Mouse (Mus musculus) mouse embryonic stem cell (cell line): ENCODE results near the gene Cyp2c37.
"Not testable (repeated sequence)": the region's sequence is repeated elsewhere in the genome, so short reads cannot be mapped to it uniquely, and the experiment has no call there.

Experiments used
- in situ Hi-C, 2 experiments: fragments of 300-500 bp; cut with MboI; formaldehyde crosslinking; loops; 1 replicate in 1 of 2; 3 replicates in 1 of 2; pipeline ENCODE4 v1.14.3; 2019 to 2020; ENCODE audit warnings: low sequenced_read_pairs in 2 of 2, low pct_unique_long_range_greater_than_20kb in 1 of 2, mixed read lengths in 1 of 2; ENCODE audit not compliant: unreplicated experiment in 1 of 2

The Cyp2c37 gene

DNA sequence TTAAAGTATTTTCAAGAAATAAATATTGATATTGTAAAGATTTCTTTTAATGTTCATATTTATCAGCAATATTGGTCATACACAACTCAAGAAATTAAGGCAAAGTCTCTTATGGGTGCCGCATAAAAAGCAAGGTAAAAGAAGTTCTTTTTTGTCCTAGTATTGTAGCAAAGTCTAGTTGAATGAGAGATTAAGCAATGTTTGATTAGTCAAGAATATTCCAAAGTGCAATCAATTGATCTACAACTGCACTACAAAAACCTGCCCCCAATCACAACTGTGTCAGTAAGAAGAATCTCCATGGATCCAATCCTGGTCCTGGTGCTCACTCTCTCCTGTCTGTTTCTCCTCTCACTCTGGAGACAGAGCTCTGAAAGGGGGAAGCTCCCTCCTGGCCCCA, at the start of gene Cyp2c37:
Cyp2c37 (plus strand) TSS at position 285 of the 400 bp plus-strand sequence.
- in situ Hi-C loops: not testable (repeated sequence)

DNA sequence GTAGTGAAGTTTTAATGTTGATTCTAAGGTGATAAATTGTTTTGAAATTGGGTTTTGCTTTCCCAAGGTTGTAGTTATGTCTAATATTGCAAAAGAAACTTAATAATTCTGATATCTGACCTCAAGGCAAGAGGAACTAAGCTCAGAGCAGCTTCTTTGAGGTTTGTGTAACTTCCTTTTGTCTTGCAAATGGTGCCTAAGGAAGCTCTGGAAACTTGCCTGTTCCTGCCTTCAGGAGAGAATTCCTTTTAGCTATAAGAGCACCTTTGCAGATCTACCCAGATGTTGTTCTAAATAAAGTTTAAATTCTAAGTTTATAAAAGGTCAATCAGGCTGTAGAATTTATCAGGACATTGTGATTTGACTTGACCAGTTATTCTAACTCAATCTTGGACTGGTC, 31.4 kb upstream of the Cyp2c37 start:
- in situ Hi-C loops: not testable (repeated sequence)

DNA sequence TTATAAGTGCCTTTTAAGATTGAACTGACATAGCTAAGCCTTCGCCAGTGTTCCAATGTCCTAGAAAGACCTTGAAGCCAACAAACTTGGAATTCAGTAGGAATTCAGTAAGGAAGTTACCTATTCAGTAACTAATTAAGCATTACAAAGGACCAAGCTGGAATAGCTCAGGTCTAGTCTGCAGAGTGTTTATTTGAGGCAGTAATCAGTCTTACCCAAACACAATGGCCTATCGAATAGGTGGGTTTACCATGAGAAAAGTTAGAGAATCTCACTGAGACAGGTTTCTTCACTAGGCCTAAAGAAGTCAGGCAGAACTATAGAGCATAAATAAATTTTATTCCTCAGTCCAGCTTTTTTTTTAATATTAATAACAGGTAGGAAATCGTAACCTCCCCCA, 21.1 kb upstream of the Cyp2c37 start:
- in situ Hi-C loops: not testable (repeated sequence)

DNA sequence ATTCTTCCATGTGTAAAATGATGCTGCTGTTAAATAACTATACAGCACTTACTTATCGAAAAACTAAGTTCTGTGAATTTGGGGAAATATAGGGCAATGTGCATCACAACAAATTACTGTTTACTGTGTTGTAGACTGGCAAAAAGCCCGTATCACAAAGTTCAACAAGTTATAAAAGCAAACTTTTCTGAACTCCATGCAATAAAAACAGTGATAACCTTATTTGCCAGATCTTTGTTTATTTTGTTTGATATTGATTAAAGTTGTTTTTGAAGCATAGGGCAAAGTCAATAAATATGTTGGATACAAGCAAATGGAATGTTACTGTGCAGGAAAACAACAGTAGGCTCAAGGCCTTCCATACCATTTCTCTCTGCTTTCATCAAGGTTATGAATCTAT, 2.8 kb upstream of the Cyp2c37 start:
- in situ Hi-C loops: no loop called here
